Mouse (Mus musculus): Measurements from ENCODE around the gene Trex1.

- TF ChIP-seq CTCF (IDR thresholded peaks at IDR 0.05; ENCODE audit: low read depth) (no peak), EP300 (IDR thresholded peaks at IDR 0.05; ENCODE audit: low read depth) (no peak)
Measured at GRCm38 (mm10) chr9:109040216-109040615, 19.3 kb downstream of the Trex1 start.
